12 mouse cellular contexts compared by ENCODE assay signal in genomic region chr5:120517552-120517951, GRCm38 (mm10). TPM values are rescaled to one million over a fixed set of nuclear protein-coding genes. Genes with fewer than 3 reads are reported as not detected.
DNase-seq lines count a peak whose midpoint lies in the region; ATAC-seq and TF ChIP-seq lines count a peak whose summit lies in the region.
"Had no signal": no experiment of that assay in that cellular context is flagged by ENCODE, and none has a peak within 500 bp of the region (broad histone marks: within the 10 kb centered on the region; RNA-seq: fewer than 3 reads in every experiment).

No protein-coding gene starts in this region.

- no peaks in the 10 kb centered on the region for H3K36me3 ChIP-seq in forebrain, postnatal 0 days (ENCODE audit: insufficient read depth)
- H3K36me3 ChIP-seq in forebrain, embryonic 15.5 days: no peaks in the 10 kb centered on the region
- H3K36me3 ChIP-seq: midbrain, embryonic 13.5 days had no signal

- WGBS in forebrain, postnatal 0 days: 51% methylated on average over 9 of the region's 9 CpGs
- 55% methylated on average over 9 of the region's 9 CpGs for WGBS in forebrain, embryonic 15.5 days

- H3K4me3 ChIP-seq in forebrain, postnatal 0 days (ENCODE audit: low read depth, low read length): no peak overlapping the region
- no peak overlapping the region for H3K4me3 ChIP-seq in forebrain, embryonic 15.5 days
- H3K4me3 ChIP-seq: midbrain, embryonic 13.5 days had no signal

- no peaks in the 10 kb centered on the region for H3K9me3 ChIP-seq in forebrain, postnatal 0 days (ENCODE audit: low read length)
- no peaks in the 10 kb centered on the region for H3K9me3 ChIP-seq in forebrain, embryonic 15.5 days
- H3K9me3 ChIP-seq: midbrain, embryonic 13.5 days had no signal

- ATAC-seq in forebrain, postnatal 0 days: no peak
- no peak for ATAC-seq in forebrain, embryonic 15.5 days (replicated peaks)
- ATAC-seq: midbrain, embryonic 13.5 days had no signal

- H3K27ac ChIP-seq in forebrain, postnatal 0 days (ENCODE audit: low read depth, low read length): no peak overlapping the region
- H3K27ac ChIP-seq in forebrain, embryonic 15.5 days (replicated peaks): no peak overlapping the region
- H3K27ac ChIP-seq: hindbrain, embryonic 14.5 days; midbrain, embryonic 13.5 days had no signal

- peak; percentile 74 to 85 for DNase-seq in adrenal gland, adult (ENCODE audit: inconsistent age in 2 of 2, low spot score in 1 of 2)
- no peak for DNase-seq in adrenal gland, postnatal 4 days (ENCODE audit: low spot score in 2 of 2)
- peak; percentile 46 for DNase-seq in urinary bladder, postnatal 25 days (ENCODE audit: low spot score)
- DNase-seq in urinary bladder, adult 2 months (ENCODE audit: low spot score): no peak
- DNase-seq in kidney, postnatal 14 days: peak; percentile 31
- DNase-seq in cerebellum, adult 9-10 months: no peak
- DNase-seq in forebrain, postnatal 0 days: no peak
- DNase-seq: cerebellum, adult 11-12 months; thymus, postnatal 36 days had no signal

- H3K4me2 ChIP-seq in forebrain, postnatal 0 days (ENCODE audit: low read depth): no peak overlapping the region
- no peak overlapping the region for H3K4me2 ChIP-seq in forebrain, embryonic 15.5 days (replicated peaks)
- H3K4me2 ChIP-seq: hindbrain, embryonic 14.5 days; midbrain, embryonic 13.5 days had no signal

- no peak overlapping the region for H3K9ac ChIP-seq in forebrain, postnatal 0 days
- no peak overlapping the region for H3K9ac ChIP-seq in forebrain, embryonic 15.5 days (replicated peaks)
- H3K9ac ChIP-seq: hindbrain, embryonic 14.5 days; midbrain, embryonic 13.5 days had no signal

- no peaks in the 10 kb centered on the region for H3K4me1 ChIP-seq in forebrain, postnatal 0 days (ENCODE audit: insufficient read depth)
- peaks cover 10% of the 10 kb centered on the region for H3K4me1 ChIP-seq in forebrain, embryonic 15.5 days

- TF ChIP-seq CTCF in forebrain, postnatal 0 days (IDR thresholded peaks at IDR 0.05; ENCODE audit: low read depth): no peak

- no peaks in the 10 kb centered on the region; the same call in 1 of the 2 replicates for H3K27me3 ChIP-seq in forebrain, postnatal 0 days (ENCODE audit: insufficient read depth, low read length)
- H3K27me3 ChIP-seq in forebrain, embryonic 15.5 days: no peaks in the 10 kb centered on the region
- H3K27me3 ChIP-seq: midbrain, embryonic 13.5 days had no signal

RNA-seq across cellular contexts. Expression of gene Slc8b1, which starts 6.6 kb away (rescaled TPM):
- total RNA-seq in adrenal gland, postnatal 4 days (2021): 10 to 100 TPM; 29.6 to 31.7 TPM
- 28.8 and 30.9 TPM in 2 replicates for polyA plus RNA-seq in urinary bladder, adult 2 months (2012; rRNA removed)
- total RNA-seq in forebrain, postnatal 0 days (2014; rRNA removed): 2.5 and 4.9 TPM in 2 replicates
- 1.6 and 2.0 TPM in 2 replicates for polyA plus RNA-seq in forebrain, postnatal 0 days (2015; fragmentation: Nextera tagmentation; extraction: Ambion mirVana)
- polyA plus RNA-seq in forebrain, embryonic 15.5 days (2015; fragmentation: Nextera tagmentation; extraction: Ambion mirVana): 2.2 and 2.4 TPM in 2 replicates

RNA-seq across cellular contexts. Expression of gene Plbd2, which starts 14.1 kb away (rescaled TPM):
- total RNA-seq in adrenal gland, postnatal 4 days (2021): 10 to 100 TPM; 70.5 to 77.5 TPM
- 29.2 and 38.3 TPM in 2 replicates for polyA plus RNA-seq in urinary bladder, adult 2 months (2012; rRNA removed)
- 19.5 and 23.7 TPM in 2 replicates for total RNA-seq in forebrain, postnatal 0 days (2014; rRNA removed)
- polyA plus RNA-seq in forebrain, postnatal 0 days (2015; fragmentation: Nextera tagmentation; extraction: Ambion mirVana): 33.5 and 39.4 TPM in 2 replicates
- polyA plus RNA-seq in forebrain, embryonic 15.5 days (2015; fragmentation: Nextera tagmentation; extraction: Ambion mirVana): 24.0 and 25.6 TPM in 2 replicates

RNA-seq across cellular contexts. Expression of gene Sds, which starts 41.2 kb away (rescaled TPM):
- total RNA-seq in adrenal gland, postnatal 4 days (2021): 1 to 10 TPM in 1 of 2 experiments, not detected in 1; 1.8 TPM
- not detected in 2 replicates for polyA plus RNA-seq in urinary bladder, adult 2 months (2012; rRNA removed)
- total RNA-seq in forebrain, postnatal 0 days (2014; rRNA removed): not detected in 2 replicates
- not detected in 2 replicates for polyA plus RNA-seq in forebrain, postnatal 0 days (2015; fragmentation: Nextera tagmentation; extraction: Ambion mirVana)
- not detected in 2 replicates for polyA plus RNA-seq in forebrain, embryonic 15.5 days (2015; fragmentation: Nextera tagmentation; extraction: Ambion mirVana)
- polyA plus RNA-seq: hindbrain, embryonic 14.5 days had no signal

RNA-seq across cellular contexts. Expression of gene Sdsl, which starts 44.9 kb away (rescaled TPM):
- 10 to 100 TPM; 61.7 to 63.9 TPM for total RNA-seq in adrenal gland, postnatal 4 days (2021)
- polyA plus RNA-seq in urinary bladder, adult 2 months (2012; rRNA removed): 7.4 and 8.4 TPM in 2 replicates
- total RNA-seq in forebrain, postnatal 0 days (2014; rRNA removed): 1.3 and 3.0 TPM in 2 replicates
- polyA plus RNA-seq in forebrain, postnatal 0 days (2015; fragmentation: Nextera tagmentation; extraction: Ambion mirVana): 2.3 and 3.1 TPM in 2 replicates
- 2.3 and 2.6 TPM in 2 replicates for polyA plus RNA-seq in forebrain, embryonic 15.5 days (2015; fragmentation: Nextera tagmentation; extraction: Ambion mirVana)

Comparison
In these comparisons a context has a peak if more than half of its experiments do, and no peak if none do; other contexts are left out.
1. DNase-seq: peak in adrenal gland, adult (2 of 2), urinary bladder, postnatal 25 days (single experiment) and kidney, postnatal 14 days (single experiment); none in adrenal gland, postnatal 4 days (0 of 2), urinary bladder, adult 2 months (single experiment), cerebellum, adult 9-10 months (single experiment) and forebrain, postnatal 0 days (single experiment).